Mouse (Mus musculus) cerebellum, adult 8-10 months (tissue): ENCODE measurements around the gene Phb.
A peak's percentile ranks its signal among the peaks of the same experiment; 100 is the strongest.

Source experiments
- DNase-seq: peaks from one replicate; pipeline ENCODE4 v3.0.0; 2022

Phb gene

GRCm38 (mm10) chr11:95666529-95667149 is at the start of gene Phb:
Gene Phb (plus strand): TSS chr11:95666957.
- DNase-seq: peak; percentile 91

- DNase-seq: no peak
Measured at GRCm38 (mm10) chr11:95617785-95618465, 48.8 kb upstream of the Phb start.

- no peak for DNase-seq
Measured at GRCm38 (mm10) chr11:95619081-95619480, 47.7 kb upstream of the Phb start.

GRCm38 (mm10) chr11:95619886-95620444 is 46.8 kb upstream of the Phb start:
- no peak for DNase-seq

GRCm38 (mm10) chr11:95621010-95621409 is 45.7 kb upstream of the Phb start:
- no peak for DNase-seq

GRCm38 (mm10) chr11:95621541-95622130 is 45.1 kb upstream of the Phb start:
- DNase-seq: no peak

- DNase-seq: no peak
Measured at GRCm38 (mm10) chr11:95622426-95622825, 44.3 kb upstream of the Phb start.

GRCm38 (mm10) chr11:95630558-95630957 is 36.2 kb upstream of the Phb start:
- no peak for DNase-seq

- DNase-seq: no peak
Measured at GRCm38 (mm10) chr11:95631301-95631700, 35.5 kb upstream of the Phb start.

GRCm38 (mm10) chr11:95632474-95632873 is 34.3 kb upstream of the Phb start:
- no peak for DNase-seq

- DNase-seq: no peak
Measured at GRCm38 (mm10) chr11:95633512-95634000, 33.2 kb upstream of the Phb start.

- no peak for DNase-seq
Measured at GRCm38 (mm10) chr11:95635030-95635429, 31.7 kb upstream of the Phb start.

GRCm38 (mm10) chr11:95640751-95641150 is 26.0 kb upstream of the Phb start:
- DNase-seq: no peak

GRCm38 (mm10) chr11:95642534-95643280 is 24.1 kb upstream of the Phb start:
- no peak for DNase-seq

GRCm38 (mm10) chr11:95643856-95644255 is 22.9 kb upstream of the Phb start:
- no peak for DNase-seq

GRCm38 (mm10) chr11:95644381-95644780 is 22.4 kb upstream of the Phb start:
- DNase-seq: no peak

- DNase-seq: no peak
Measured at GRCm38 (mm10) chr11:95645397-95646153, 21.2 kb upstream of the Phb start.

- DNase-seq: no peak
Measured at GRCm38 (mm10) chr11:95646154-95646490, 20.6 kb upstream of the Phb start.

- DNase-seq: no peak
Measured at GRCm38 (mm10) chr11:95647791-95648190, 19.0 kb upstream of the Phb start.

GRCm38 (mm10) chr11:95648827-95649226 is 17.9 kb upstream of the Phb start:
- DNase-seq: peak; percentile 55

GRCm38 (mm10) chr11:95649560-95649959 is 17.2 kb upstream of the Phb start:
- DNase-seq: no peak

- no peak for DNase-seq
Measured at GRCm38 (mm10) chr11:95650001-95650400, 16.8 kb upstream of the Phb start.
